Mouse (Mus musculus): ENCODE results near the gene Arhgef3. TPM values are rescaled to one million over a fixed set of nuclear protein-coding genes. Genes with fewer than 3 reads are reported as not detected.
A peak's percentile ranks its signal among the peaks of the same experiment; 100 is the strongest.

Gene Arhgef3
- polyA plus RNA-seq, 1 experiment from 2014 or later, result 1.6 TPM

DNA sequence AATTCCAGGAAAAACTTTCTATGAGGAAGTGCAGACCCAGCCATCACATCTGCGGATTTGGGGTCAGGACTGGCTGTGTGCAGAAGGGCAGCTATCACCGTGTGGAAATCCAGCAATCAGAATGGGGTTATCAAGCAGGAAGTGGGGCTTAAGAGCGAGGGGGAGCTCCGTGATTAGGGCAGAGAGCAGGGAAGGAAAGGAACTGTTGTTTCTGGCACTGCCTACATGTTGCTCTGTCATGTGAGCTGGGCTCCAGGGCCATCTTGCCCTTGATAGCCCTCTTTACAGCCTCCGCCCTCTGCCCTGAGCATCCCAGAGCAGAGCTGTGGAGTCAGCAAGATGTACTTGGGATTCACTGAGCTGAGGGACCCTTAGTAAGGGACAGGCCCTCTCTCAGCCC, 71.2 kb downstream of the Arhgef3 start:
- WGBS, result 79% methylated on average over 5 of the region's 5 CpGs
- no peak for ATAC-seq
- H3K36me3 ChIP-seq (ENCODE audit: poor library complexity, severe bottlenecking), result no peaks in the 10 kb centered on the region

DNA sequence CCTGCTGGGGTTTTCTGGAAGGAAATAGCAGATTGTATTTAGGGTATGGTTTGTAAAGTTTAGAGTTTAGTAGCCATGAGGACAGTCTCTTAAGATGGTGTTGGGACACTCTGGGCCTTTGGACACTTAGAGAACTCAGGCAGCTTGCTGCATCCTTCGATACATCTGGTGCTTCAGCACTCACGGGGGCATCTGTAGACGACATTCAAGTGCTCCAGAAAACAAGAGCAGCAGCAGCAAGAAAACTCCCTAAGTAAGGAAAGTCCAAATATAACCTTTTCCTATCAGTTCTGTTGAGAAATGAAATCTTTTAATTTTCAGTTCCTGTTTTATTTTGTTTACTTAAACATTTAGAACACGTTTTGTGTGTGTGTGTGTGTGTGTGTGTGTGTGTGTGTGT, 71.9 kb downstream of the Arhgef3 start:
- 82% methylated on average over 4 of the region's 4 CpGs for WGBS
- H3K4me1 ChIP-seq, result no peaks in the 10 kb centered on the region
- no peaks in the 10 kb centered on the region for H3K9me3 ChIP-seq (replicated peaks)
- no peaks in the 10 kb centered on the region for H3K27me3 ChIP-seq
- no peak overlapping the region for H3K27ac ChIP-seq
- no peaks in the 10 kb centered on the region for H3K36me3 ChIP-seq (ENCODE audit: poor library complexity, severe bottlenecking)
- H3K9ac ChIP-seq, result no peak overlapping the region
- no peak for ATAC-seq
- no peak overlapping the region for H3K4me3 ChIP-seq
- H3K4me2 ChIP-seq, result no peak overlapping the region

More for the DNA sequence above, 71.2 kb downstream of the Arhgef3 start:
- Histone ChIP-seq H3K9ac (no peak overlapping the region), H3K9me3 (replicated peaks) (no peaks in the 10 kb centered on the region), H3K27me3 (no peaks in the 10 kb centered on the region), H3K4me3 (no peak overlapping the region), H3K4me1 (no peaks in the 10 kb centered on the region), H3K27ac (no peak overlapping the region), H3K4me2 (no peak overlapping the region)

DNA sequence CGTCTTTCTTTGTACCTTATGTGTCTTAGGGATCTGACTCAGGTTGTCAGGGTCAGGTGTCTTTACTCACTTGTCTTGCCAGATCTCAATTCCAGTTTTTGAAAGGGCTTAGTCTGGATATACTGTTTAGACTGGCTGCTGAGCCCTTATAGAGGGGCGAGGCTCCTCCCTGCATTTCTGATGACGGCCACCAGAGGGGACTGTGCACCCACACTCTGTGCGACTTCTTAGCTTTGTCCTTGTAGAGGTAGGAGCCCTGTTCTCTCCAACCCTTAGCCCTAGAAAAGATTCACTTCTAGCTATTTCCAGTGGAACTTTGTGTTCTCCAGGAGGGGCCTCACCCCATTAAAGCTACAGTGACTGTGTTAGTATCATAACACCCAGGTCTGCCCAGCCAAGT, 72.3 kb downstream of the Arhgef3 start:
- Histone ChIP-seq H3K9me3 (replicated peaks) (no peaks in the 10 kb centered on the region), H3K27ac (no peak overlapping the region), H3K4me3 (no peak overlapping the region), H3K36me3 (ENCODE audit: poor library complexity, severe bottlenecking) (no peaks in the 10 kb centered on the region), H3K9ac (no peak overlapping the region), H3K27me3 (no peaks in the 10 kb centered on the region), H3K4me1 (no peaks in the 10 kb centered on the region), H3K4me2 (no peak overlapping the region)
- 13% methylated on average over 4 of the region's 4 CpGs for WGBS
- ATAC-seq, result peak; percentile 89

DNA sequence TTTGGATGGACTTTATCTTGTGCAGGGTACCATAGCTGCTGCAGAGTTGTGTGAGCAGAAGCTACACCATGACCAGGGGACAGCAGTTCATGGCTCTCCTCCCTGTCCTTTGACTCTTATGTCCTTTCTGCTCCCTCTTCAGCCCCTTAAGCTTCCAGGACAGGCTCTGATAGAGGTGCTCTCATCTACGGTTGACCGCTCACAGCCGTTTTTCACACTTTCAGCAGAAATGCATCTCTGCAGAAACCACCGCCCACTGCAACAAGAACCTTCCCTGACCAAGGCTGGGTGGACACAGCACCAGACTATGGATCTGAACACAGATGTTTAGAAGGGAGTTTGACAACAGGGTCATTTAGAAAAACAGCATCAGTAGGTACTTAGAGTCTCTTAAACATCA, 73.2 kb downstream of the Arhgef3 start:
- H3K4me1 ChIP-seq, result no peaks in the 10 kb centered on the region
- H3K27ac ChIP-seq, result no peak overlapping the region
- H3K9me3 ChIP-seq (replicated peaks), result no peaks in the 10 kb centered on the region
- H3K36me3 ChIP-seq (ENCODE audit: poor library complexity, severe bottlenecking), result no peaks in the 10 kb centered on the region
- no peak overlapping the region for H3K9ac ChIP-seq
- ATAC-seq, result no peak
- WGBS, result 83% methylated on average over 4 of the region's 4 CpGs
- no peak overlapping the region for H3K4me3 ChIP-seq
- no peak overlapping the region for H3K4me2 ChIP-seq
- H3K27me3 ChIP-seq, result no peaks in the 10 kb centered on the region

DNA sequence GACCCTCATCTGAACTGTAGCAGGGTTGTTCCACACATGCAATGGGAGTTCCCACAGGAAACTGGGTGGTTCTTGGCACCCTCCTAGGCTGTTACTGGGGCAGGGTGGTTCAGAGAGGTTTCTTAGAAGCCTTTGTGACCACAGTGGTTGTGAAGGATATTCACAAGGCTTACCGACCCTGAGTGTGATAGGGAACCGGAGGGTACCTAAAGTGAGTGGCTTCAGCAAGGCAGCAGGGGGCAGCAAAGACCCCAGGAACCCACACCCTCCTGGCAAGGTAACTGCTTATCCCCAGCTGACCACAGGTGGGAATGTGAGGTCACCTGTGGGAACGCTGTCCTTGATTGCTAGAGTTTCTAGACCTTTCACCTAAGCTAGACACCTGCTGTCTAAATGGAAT, 77.8 kb downstream of the Arhgef3 start:
- Histone ChIP-seq H3K36me3 (ENCODE audit: poor library complexity, severe bottlenecking) (no peaks in the 10 kb centered on the region), H3K4me2 (no peak overlapping the region), H3K9me3 (replicated peaks) (no peaks in the 10 kb centered on the region), H3K27ac (no peak overlapping the region), H3K9ac (no peak overlapping the region), H3K27me3 (no peaks in the 10 kb centered on the region), H3K4me3 (no peak overlapping the region), H3K4me1 (no peaks in the 10 kb centered on the region)
- no peak for ATAC-seq
- 38% methylated on average over 3 of the region's 3 CpGs for WGBS

DNA sequence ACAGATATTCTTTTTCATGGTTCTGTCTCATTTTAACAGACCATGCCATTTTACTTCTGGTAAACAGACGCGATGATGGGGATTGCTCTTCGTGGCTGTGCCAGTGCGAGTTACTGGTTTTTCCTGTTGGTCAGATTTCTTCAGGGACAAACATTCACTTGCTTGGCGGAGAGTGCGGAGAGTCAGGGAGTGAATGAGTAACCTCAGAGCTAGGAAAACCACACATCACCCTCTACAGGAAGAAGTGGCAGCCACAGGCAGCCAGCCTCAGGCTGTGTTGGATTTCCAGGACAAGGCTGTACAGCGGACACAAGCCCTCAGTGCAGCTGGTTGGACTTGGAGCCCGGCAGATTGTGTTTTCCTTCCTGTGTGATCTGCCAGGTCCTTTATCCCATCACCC, 82.3 kb downstream of the Arhgef3 start:
- Histone ChIP-seq H3K9ac (no peak overlapping the region), H3K27ac (no peak overlapping the region), H3K36me3 (ENCODE audit: poor library complexity, severe bottlenecking) (no peaks in the 10 kb centered on the region), H3K27me3 (0 out of 2 replicates have a peak, but pooled peaks cover 4% of the 10 kb centered on the region), H3K4me3 (no peak overlapping the region), H3K4me2 (no peak overlapping the region), H3K4me1 (no peaks in the 10 kb centered on the region), H3K9me3 (replicated peaks) (no peaks in the 10 kb centered on the region)
- WGBS, result 95% methylated on average over 8 of the region's 8 CpGs
- ATAC-seq, result no peak

DNA sequence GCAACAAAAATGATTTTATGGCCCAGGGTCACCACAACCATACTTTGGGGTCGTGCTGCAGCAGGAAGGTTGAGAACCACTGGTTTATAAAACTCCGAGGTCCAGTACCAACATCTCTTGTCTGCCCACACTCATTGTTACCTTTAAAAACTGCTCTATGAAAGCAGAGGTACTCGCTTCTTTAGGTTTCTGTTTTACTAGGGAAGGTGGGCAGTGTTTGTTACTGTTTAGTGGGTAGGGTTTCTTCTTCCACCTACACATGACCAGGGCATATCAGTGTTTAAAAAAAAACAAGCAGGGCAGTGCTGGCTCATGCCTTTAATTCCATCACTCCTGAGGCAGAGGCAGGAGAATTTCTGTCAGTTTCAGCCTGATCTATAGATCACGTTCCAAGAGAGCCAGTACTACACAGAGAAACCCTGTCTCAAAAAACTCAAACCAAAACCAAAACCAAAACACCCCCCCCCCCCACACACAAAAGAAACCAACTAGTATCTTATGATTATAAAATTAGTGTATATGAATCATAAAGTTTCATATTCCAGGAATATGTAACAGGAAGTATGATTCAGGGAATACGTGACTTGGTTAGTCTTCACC, 83.9 kb downstream of the Arhgef3 start:
- Histone ChIP-seq H3K9me3 (replicated peaks) (no peaks in the 10 kb centered on the region), H3K36me3 (ENCODE audit: poor library complexity, severe bottlenecking) (no peaks in the 10 kb centered on the region), H3K27ac (no peak overlapping the region), H3K9ac (no peak overlapping the region), H3K4me2 (no peak overlapping the region), H3K4me3 (no peak overlapping the region), H3K27me3 (0 out of 2 replicates have a peak, but pooled peaks cover 4% of the 10 kb centered on the region), H3K4me1 (no peaks in the 10 kb centered on the region)
- ATAC-seq, result no peak
- WGBS, result 86% methylated on average over 5 of the region's 5 CpGs

DNA sequence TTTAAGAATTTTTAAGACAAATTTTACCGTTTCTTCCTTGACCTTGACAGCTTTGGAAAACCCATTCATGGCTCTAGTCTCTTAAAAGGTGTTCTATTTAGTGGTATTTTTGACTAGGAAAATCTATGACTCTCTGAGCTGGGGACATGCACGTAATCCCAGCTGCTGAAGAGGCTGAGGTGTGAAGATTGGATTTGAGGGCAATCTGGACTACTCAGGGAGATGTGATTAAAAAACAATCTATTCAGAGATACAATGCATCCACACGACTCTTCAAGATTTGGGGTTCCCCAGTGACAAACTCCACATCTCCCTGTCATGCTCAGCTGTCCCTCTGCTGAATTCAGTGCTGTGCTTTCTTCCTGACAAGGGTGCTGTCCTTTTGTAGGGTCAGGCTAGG, 84.4 kb downstream of the Arhgef3 start:
- WGBS, result 89% methylated on average over 3 of the region's 3 CpGs
- H3K27ac ChIP-seq, result no peak overlapping the region
- H3K4me1 ChIP-seq, result no peaks in the 10 kb centered on the region
- H3K9ac ChIP-seq, result no peak overlapping the region
- H3K4me2 ChIP-seq, result no peak overlapping the region
- no peak for ATAC-seq
- no peaks in the 10 kb centered on the region for H3K9me3 ChIP-seq (replicated peaks)
- 0 out of 2 replicates have a peak, but pooled peaks cover 4% of the 10 kb centered on the region for H3K27me3 ChIP-seq
- H3K36me3 ChIP-seq (ENCODE audit: poor library complexity, severe bottlenecking), result no peaks in the 10 kb centered on the region
- H3K4me3 ChIP-seq, result no peak overlapping the region

DNA sequence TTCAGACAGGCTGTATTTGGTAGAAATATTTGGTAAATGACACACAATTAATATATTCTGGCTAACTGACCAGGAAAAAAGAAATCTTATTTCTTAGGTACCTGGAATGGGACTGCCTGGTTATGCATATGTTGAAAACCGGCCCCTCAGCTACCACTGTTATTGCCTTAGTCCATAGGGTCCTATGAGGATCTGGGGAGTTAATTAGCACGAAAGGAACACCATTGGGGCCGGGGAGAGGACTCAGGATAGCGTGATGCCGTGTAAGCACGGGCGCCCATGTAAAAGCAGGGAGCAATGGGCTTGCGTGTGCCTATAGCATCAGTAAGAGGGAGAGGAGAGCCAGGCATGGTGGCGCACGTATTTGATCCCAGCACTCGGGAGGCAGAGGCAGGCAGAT, 85.2 kb downstream of the Arhgef3 start:
- Histone ChIP-seq H3K4me2 (no peak overlapping the region), H3K4me3 (no peak overlapping the region), H3K27me3 (0 out of 2 replicates have a peak, but pooled peaks cover 4% of the 10 kb centered on the region), H3K4me1 (no peaks in the 10 kb centered on the region), H3K27ac (no peak overlapping the region), H3K9me3 (replicated peaks) (no peaks in the 10 kb centered on the region), H3K36me3 (ENCODE audit: poor library complexity, severe bottlenecking) (no peaks in the 10 kb centered on the region), H3K9ac (no peak overlapping the region)
- ATAC-seq, result no peak
- 92% methylated on average over 11 of the region's 11 CpGs for WGBS

DNA sequence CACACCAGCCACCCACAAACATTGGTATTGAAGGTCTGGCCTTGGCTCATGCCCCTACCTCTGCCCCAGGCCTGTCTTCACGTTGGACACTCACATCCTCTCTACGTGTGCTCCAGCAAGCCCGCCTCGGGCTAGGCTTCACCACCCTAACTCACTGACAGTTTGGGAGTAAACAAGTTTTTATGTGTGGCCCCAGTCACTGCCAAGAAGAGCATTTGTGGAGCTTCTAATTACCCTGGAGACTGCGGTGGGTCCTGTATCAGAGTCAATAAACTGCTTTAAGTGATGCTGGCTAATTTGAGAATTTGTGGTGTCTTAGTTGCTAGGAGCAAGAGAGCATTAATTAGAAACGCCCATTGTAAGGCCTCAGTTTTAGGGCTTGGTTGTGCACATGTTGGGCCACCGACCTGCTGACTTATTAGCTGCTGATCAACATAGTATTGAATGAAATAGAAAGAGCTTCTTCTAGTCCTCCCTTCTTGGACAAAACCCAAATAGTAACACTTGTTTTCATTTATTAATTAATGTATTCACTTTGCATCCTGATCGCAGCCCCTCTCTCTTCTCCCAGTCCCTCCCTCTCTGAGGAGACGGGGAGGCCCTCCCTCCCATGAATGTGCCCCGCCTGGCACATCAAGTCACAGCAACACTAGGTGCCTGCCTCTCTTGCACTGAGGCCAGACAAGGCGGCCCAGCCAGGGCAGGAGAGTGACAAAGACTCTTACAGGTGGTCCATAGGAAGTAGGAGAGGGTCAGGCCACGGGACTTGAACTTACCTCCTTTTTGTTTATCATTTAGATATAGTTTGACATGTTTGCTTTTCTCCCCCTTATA, 86.3 kb downstream of the Arhgef3 start:
- H3K27me3 ChIP-seq, result 0 out of 2 replicates have a peak, but pooled peaks cover 4% of the 10 kb centered on the region
- no peaks in the 10 kb centered on the region for H3K9me3 ChIP-seq (replicated peaks)
- peak; percentile 45; the same call in 1 of the 2 replicates for ATAC-seq
- WGBS, result 42% methylated on average over 12 of the region's 12 CpGs
- H3K4me3 ChIP-seq, result no peak overlapping the region
- no peaks in the 10 kb centered on the region for H3K36me3 ChIP-seq (ENCODE audit: poor library complexity, severe bottlenecking)
- no peak overlapping the region for H3K4me2 ChIP-seq
- no peak overlapping the region for H3K9ac ChIP-seq
- H3K4me1 ChIP-seq, result no peaks in the 10 kb centered on the region
- no peak overlapping the region for H3K27ac ChIP-seq

DNA sequence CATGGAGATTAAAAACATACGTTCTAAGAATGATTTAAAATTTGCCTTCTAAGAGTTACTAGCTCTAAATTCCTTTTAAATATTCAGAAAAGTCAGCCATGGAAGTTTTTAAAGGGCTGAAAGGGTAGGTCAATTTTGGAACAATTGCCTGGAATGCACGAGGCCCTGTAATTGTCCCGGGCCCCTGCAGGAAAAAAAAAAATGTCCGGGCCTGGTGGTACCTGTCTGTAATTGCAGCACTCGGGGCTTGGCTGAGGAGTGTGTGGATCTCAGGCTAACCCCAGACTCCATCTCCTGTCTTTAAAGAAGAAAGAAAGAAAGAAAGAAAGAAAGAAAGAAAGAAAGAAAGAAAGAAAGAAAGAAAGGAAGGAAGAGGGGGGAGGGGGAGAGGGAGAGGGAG, 87.1 kb downstream of the Arhgef3 start:
- Histone ChIP-seq H3K36me3 (ENCODE audit: poor library complexity, severe bottlenecking) (no peaks in the 10 kb centered on the region), H3K27me3 (0 out of 2 replicates have a peak, but pooled peaks cover 4% of the 10 kb centered on the region), H3K9me3 (replicated peaks) (no peaks in the 10 kb centered on the region), H3K4me2 (no peak overlapping the region), H3K4me1 (no peaks in the 10 kb centered on the region), H3K27ac (no peak overlapping the region), H3K4me3 (no peak overlapping the region), H3K9ac (no peak overlapping the region)
- no peak for ATAC-seq
- WGBS, result 53% methylated on average over 5 of the region's 5 CpGs

DNA sequence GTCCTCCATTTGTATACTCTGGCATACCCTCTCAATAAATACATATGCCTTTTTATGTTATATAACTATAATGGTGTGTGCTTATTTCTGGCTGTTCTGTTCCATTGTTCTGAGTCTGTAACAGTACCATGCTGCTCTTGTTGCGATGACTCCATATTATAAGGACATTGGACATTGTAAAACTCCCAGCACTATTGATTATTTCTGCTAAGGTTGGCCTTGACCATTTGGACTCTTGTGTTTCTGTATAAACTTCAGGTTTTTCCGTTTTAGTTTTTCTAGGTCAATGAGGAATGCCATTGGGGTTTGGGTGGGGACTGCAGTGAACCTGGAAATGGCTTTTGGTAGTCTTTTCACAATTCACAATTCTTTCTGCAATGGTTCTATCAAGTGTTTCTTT, 90.0 kb downstream of the Arhgef3 start:
- WGBS, result 92% methylated on average over 2 of the region's 2 CpGs

More for the DNA sequence above, 90.0 kb downstream of the Arhgef3 start:
- no peaks in the 10 kb centered on the region for H3K4me1 ChIP-seq
- H3K36me3 ChIP-seq (ENCODE audit: poor library complexity, severe bottlenecking), result no peaks in the 10 kb centered on the region
- no peak overlapping the region for H3K4me2 ChIP-seq
- H3K4me3 ChIP-seq, result no peak overlapping the region
- H3K9ac ChIP-seq, result no peak overlapping the region
- no peaks in the 10 kb centered on the region for H3K9me3 ChIP-seq (replicated peaks)
- no peak for ATAC-seq
- H3K27me3 ChIP-seq, result no peaks in the 10 kb centered on the region
- H3K27ac ChIP-seq, result no peak overlapping the region

Data from forebrain, embryonic 13.5 days (tissue).